Mouse (Mus musculus) MEL (cell line): ENCODE measurements around the gene Tpst2. TPM values are rescaled to one million over a fixed set of nuclear protein-coding genes. Genes with fewer than 3 reads are reported as not detected.

ENCODE experiments used
- DNase-seq: peaks from one replicate; pipeline ENCODE4 v3.0.0; 2011; ENCODE audit warnings: low read depth, low spot score
- H3K27ac ChIP-seq: 2 replicates; pipeline ENCODE4 v1.5.1; 2012; ENCODE audit warnings: low read depth, mild to moderate bottlenecking, control low read depth, low read length, moderate library complexity; ENCODE audit not compliant: control insufficient read depth
- H3K27me3 ChIP-seq, 2 experiments: fragments of 150-350 bp in 1 of 2; sonication (generic) in 1 of 2; 2 replicates each; pipeline ENCODE4 v1.6.1; 2012; ENCODE audit warnings: low read length in 2 of 2, mild to moderate bottlenecking in 2 of 2, improper control_type of control experiment in 1 of 2, moderate library complexity in 1 of 2; ENCODE audit not compliant: insufficient read depth in 2 of 2, control insufficient read depth in 1 of 2
- H3K36me3 ChIP-seq, 2 experiments: 2 replicates each; pipeline ENCODE4 v1.6.1; 2012 to 2014; ENCODE audit warnings: low read length in 2 of 2, improper control_type of control experiment in 1 of 2, inconsistent platforms in 1 of 2, mild to moderate bottlenecking in 1 of 2; ENCODE audit not compliant: insufficient read depth in 2 of 2, control insufficient read depth in 1 of 2
- H3K4me1 ChIP-seq, 2 experiments: fragments of 150-350 bp in 1 of 2; sonication (generic) in 1 of 2; 2 replicates each; pipeline ENCODE4 v1.6.1; 2012; ENCODE audit warnings: low read length in 2 of 2, improper control_type of control experiment in 1 of 2, mild to moderate bottlenecking in 1 of 2; ENCODE audit not compliant: insufficient read depth in 2 of 2, control insufficient read depth in 1 of 2
- H3K4me3 ChIP-seq, 2 experiments: fragments of 150-350 bp in 1 of 2; sonication (generic) in 1 of 2; 2 replicates each; pipeline ENCODE4 v1.5.1; 2012; ENCODE audit warnings: low read depth in 2 of 2, low read length in 2 of 2, mild to moderate bottlenecking in 2 of 2, moderate library complexity in 2 of 2, control low read depth in 1 of 2, improper control_type of control experiment in 1 of 2; ENCODE audit not compliant: control insufficient read depth in 1 of 2, insufficient read depth in 1 of 2
- H3K79me2 ChIP-seq: 2 replicates; pipeline ENCODE4 v1.6.1; 2012; ENCODE audit warnings: mild to moderate bottlenecking, low read length, moderate library complexity; ENCODE audit not compliant: control insufficient read depth, poor library complexity, insufficient read depth
- H3K9ac ChIP-seq: 2 replicates; pipeline ENCODE4 v1.6.1; 2012; ENCODE audit warnings: low read depth, mild to moderate bottlenecking, control low read depth, low read length, moderate library complexity; ENCODE audit not compliant: control insufficient read depth, poor library complexity, severe bottlenecking
- H3K9me3 ChIP-seq: fragments of 150-350 bp; sonication (generic); replicated peaks from 2 replicates; pipeline ENCODE4 v1.6.1; 2012; ENCODE audit warnings: mild to moderate bottlenecking, low read length, improper control_type of control experiment, moderate library complexity; ENCODE audit not compliant: insufficient read depth
- CHD1 ChIP-seq: IDR thresholded peaks from 2 replicates; pipeline ENCODE4 v1.6.1; 2012; ENCODE audit warnings: low read depth, mild to moderate bottlenecking, inconsistent platforms, low read length, improper control_type of control experiment
- E2F4 ChIP-seq: IDR thresholded peaks from 2 replicates; pipeline ENCODE4 v1.6.1; 2011; ENCODE audit warnings: low read depth, low read length, improper control_type of control experiment, borderline replicate concordance
- EP300 ChIP-seq, 2 experiments: IDR thresholded peaks; 2 replicates each; pipeline ENCODE4 v1.6.1; 2011; ENCODE audit warnings: improper control_type of control experiment in 2 of 2, low read length in 2 of 2, low read depth in 1 of 2, mild to moderate bottlenecking in 1 of 2
- GABPA ChIP-seq: IDR thresholded peaks from 2 replicates; pipeline ENCODE4 v1.6.1; 2012; ENCODE audit warnings: low read depth, mild to moderate bottlenecking, inconsistent platforms, low read length, improper control_type of control experiment, moderate library complexity
- MAFK ChIP-seq: IDR thresholded peaks from 2 replicates; pipeline ENCODE4 v1.6.1; 2011; ENCODE audit warnings: low read depth, mild to moderate bottlenecking, low read length, improper control_type of control experiment, borderline replicate concordance
- MAZ ChIP-seq: IDR thresholded peaks from 2 replicates; pipeline ENCODE4 v1.6.1; 2012; ENCODE audit warnings: low read depth, mild to moderate bottlenecking, inconsistent platforms, low read length, improper control_type of control experiment
- MYC ChIP-seq: IDR thresholded peaks from 2 replicates; pipeline ENCODE4 v1.6.1; 2011; ENCODE audit warnings: low read depth, mild to moderate bottlenecking, low read length, improper control_type of control experiment, moderate library complexity
- NELFE ChIP-seq: IDR thresholded peaks from 2 replicates; pipeline ENCODE4 v1.6.1; 2011; ENCODE audit warnings: low read depth, low read length, improper control_type of control experiment
- POLR2A ChIP-seq, 2 experiments: IDR thresholded peaks; 2 replicates each; pipeline ENCODE4 v1.6.1; 2011 to 2012; ENCODE audit warnings: low read length in 2 of 2, mild to moderate bottlenecking in 2 of 2, control low read depth in 1 of 2, improper control_type of control experiment in 1 of 2, low read depth in 1 of 2, moderate library complexity in 1 of 2; ENCODE audit not compliant: control insufficient read depth in 1 of 2, insufficient read depth in 1 of 2, poor library complexity in 1 of 2
- POLR2AphosphoS2 ChIP-seq: IDR thresholded peaks from 2 replicates; pipeline ENCODE4 v1.6.1; 2011; ENCODE audit warnings: low read length, improper control_type of control experiment
- POLR2AphosphoS5 ChIP-seq: IDR thresholded peaks from 2 replicates; pipeline ENCODE4 v1.6.1; 2012; ENCODE audit warnings: low read depth, borderline replicate concordance, mild to moderate bottlenecking, inconsistent platforms, low read length, moderate library complexity, mixed read lengths
- SIN3A ChIP-seq: IDR thresholded peaks from 2 replicates; pipeline ENCODE4 v1.6.1; 2012; ENCODE audit warnings: low read length, improper control_type of control experiment, inconsistent platforms
- SMC3 ChIP-seq: IDR thresholded peaks from 2 replicates; pipeline ENCODE4 v1.6.1; 2011; ENCODE audit warnings: low read depth, low read length, improper control_type of control experiment
- TAL1 ChIP-seq: IDR thresholded peaks from 2 replicates; pipeline ENCODE4 v1.6.1; 2012; ENCODE audit warnings: mild to moderate bottlenecking, inconsistent platforms, low read length, moderate library complexity, mixed read lengths
- TCF12 ChIP-seq: IDR thresholded peaks from 2 replicates; pipeline ENCODE4 v1.6.1; 2014; ENCODE audit warnings: low read depth, mild to moderate bottlenecking, inconsistent platforms, low read length, improper control_type of control experiment, moderate library complexity
- USF2 ChIP-seq, 2 experiments: IDR thresholded peaks; 2 replicates each; pipeline ENCODE4 v1.6.1; 2011 to 2012; ENCODE audit warnings: improper control_type of control experiment in 2 of 2, low read length in 2 of 2, borderline replicate concordance in 1 of 2, inconsistent platforms in 1 of 2, low read depth in 1 of 2, mild to moderate bottlenecking in 1 of 2; ENCODE audit not compliant: insufficient read depth in 1 of 2
- ZC3H11A ChIP-seq: IDR thresholded peaks from 2 replicates; pipeline ENCODE4 v1.6.1; 2012; ENCODE audit warnings: low read depth, mild to moderate bottlenecking, inconsistent platforms, low read length, improper control_type of control experiment
- ZMIZ1 ChIP-seq: IDR thresholded peaks from 2 replicates; pipeline ENCODE4 v1.6.1; 2012; ENCODE audit warnings: low read depth, mild to moderate bottlenecking, inconsistent platforms, low read length, improper control_type of control experiment, moderate library complexity
- polyA plus RNA-seq, 2 experiments: library from polyadenylated mRNA; stranded (reverse) in 1 of 2; unstranded in 1 of 2; fragments of >175 nt in 1 of 2; fragments of >200 nt in 1 of 2; gene quantifications; 2 replicates each; pipeline versions ENCODE4 v1.2.1 to v1.2.4; 2012; ENCODE audit warnings: low replicate concordance in 2 of 2, low read depth in 1 of 2; ENCODE audit not compliant: insufficient read length in 2 of 2, insufficient read depth in 1 of 2, missing spikeins in 1 of 2
- total RNA-seq: library from RNA; depleted of rRNA; stranded (reverse); fragments of 300-350 nt; gene quantifications from 2 replicates; pipeline ENCODE4 v1.2.3, GENCODE M21; 2012

Tpst2 gene
- total and polyA plus RNA-seq, 3 experiments = 57.8 to 86.1 TPM; not detected in 1

DNA sequence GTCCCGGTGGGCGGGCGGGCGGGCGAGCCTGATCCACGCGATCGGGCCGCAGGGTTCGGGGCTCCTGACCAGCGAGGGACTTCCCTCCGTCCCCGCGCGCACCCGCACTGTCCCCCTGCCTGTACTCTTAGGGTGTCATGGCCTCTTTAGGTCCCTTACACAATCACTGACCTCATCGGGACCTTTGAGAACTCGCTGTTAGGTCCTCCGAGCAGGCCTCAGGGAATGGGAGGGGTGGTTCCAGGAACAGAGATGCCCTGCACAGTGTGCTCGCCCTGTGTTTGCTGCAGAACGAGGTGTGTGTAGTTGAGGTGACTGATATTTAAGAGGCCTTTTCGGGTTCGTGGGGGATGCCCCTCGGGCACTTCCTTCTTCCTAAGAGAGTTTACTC, 66.7 kb downstream of the Tpst2 start:
- no peak for TF ChIP-seq SMC3
- peak in 1 of 2 experiments; percentile 27; a peak in 1 of 4 replicates for TF ChIP-seq POLR2A (IDR thresholded peaks at IDR 0.05; ENCODE audit: control insufficient read depth in 1 of 2, insufficient read depth in 1 of 2, low read depth in 1 of 2, low read length in 2 of 2, poor library complexity in 1 of 2)
- no peaks in the 10 kb centered on the region for H3K27me3 ChIP-seq
- peak; percentile 66 for DNase-seq
- H3K36me3 ChIP-seq = peaks cover 0 to 10% of the 10 kb centered on the region in 2 experiments; a peak in 2 of 4 replicates
- peaks cover 20% of the 10 kb centered on the region for H3K79me2 ChIP-seq
- H3K4me3 ChIP-seq = peak overlapping the region; percentile 82 to 98
- H3K27ac ChIP-seq = peak overlapping the region; percentile 5; the same call in 1 of the 2 replicates
- H3K9me3 ChIP-seq = no peaks in the 10 kb centered on the region
- H3K9ac ChIP-seq = peak overlapping the region; percentile 90
- peaks cover 0 to 20% of the 10 kb centered on the region in 2 experiments; a peak in 3 of 4 replicates for H3K4me1 ChIP-seq

- no peak overlapping the region for H3K4me3 ChIP-seq
- TF ChIP-seq POLR2AphosphoS2 = no peak
- no peak for TF ChIP-seq SMC3
- no peak for TF ChIP-seq MYC
- no peak for TF ChIP-seq SIN3A
- TF ChIP-seq NELFE = no peak
- no peak for TF ChIP-seq POLR2AphosphoS5
- TF ChIP-seq MAFK = no peak
- no peak for TF ChIP-seq EP300 (IDR thresholded peaks at IDR 0.05; ENCODE audit: low read depth in 1 of 2, low read length in 2 of 2)
- TF ChIP-seq MAZ = no peak
- no peak for TF ChIP-seq TAL1
- no peak for TF ChIP-seq CHD1
- no peak for TF ChIP-seq TCF12
- TF ChIP-seq POLR2A (IDR thresholded peaks at IDR 0.05; ENCODE audit: control insufficient read depth in 1 of 2, insufficient read depth in 1 of 2, low read depth in 1 of 2, low read length in 2 of 2, poor library complexity in 1 of 2) = no peak
- TF ChIP-seq E2F4 = no peak
- no peak for TF ChIP-seq GABPA
- no peak for TF ChIP-seq ZC3H11A
- no peak for TF ChIP-seq USF2 (IDR thresholded peaks at IDR 0.05; ENCODE audit: borderline replicate concordance in 1 of 2, insufficient read depth in 1 of 2, low read depth in 1 of 2, low read length in 2 of 2)
- no peak for TF ChIP-seq ZMIZ1
Measured at GRCm38 (mm10) chr5:112344092-112344960, 67.8 kb downstream of the Tpst2 start.

More at GRCm38 (mm10) chr5:112344092-112344960, 67.8 kb downstream of the Tpst2 start:
- no peaks in the 10 kb centered on the region for H3K27me3 ChIP-seq
- H3K36me3 ChIP-seq = peaks cover 0 to 10% of the 10 kb centered on the region in 2 experiments; a peak in 2 of 4 replicates
- 0 out of 2 replicates have a peak overlapping the region, but pooled peaks have one; percentile 0 for H3K9ac ChIP-seq
- peaks cover 0 to 20% of the 10 kb centered on the region in 2 experiments; a peak in 3 of 4 replicates for H3K4me1 ChIP-seq
- H3K9me3 ChIP-seq = no peaks in the 10 kb centered on the region
- no peak overlapping the region for H3K27ac ChIP-seq
- DNase-seq = no peak
- peaks cover 20% of the 10 kb centered on the region for H3K79me2 ChIP-seq
